Mouse (Mus musculus): ENCODE data around the gene Fam19a2. TPM values are rescaled to one million over a fixed set of nuclear protein-coding genes. Genes with fewer than 3 reads are reported as not detected.

The Fam19a2 gene
- total and polyA plus RNA-seq, 2 experiments, result 0.53 to 3.1 TPM

DNA sequence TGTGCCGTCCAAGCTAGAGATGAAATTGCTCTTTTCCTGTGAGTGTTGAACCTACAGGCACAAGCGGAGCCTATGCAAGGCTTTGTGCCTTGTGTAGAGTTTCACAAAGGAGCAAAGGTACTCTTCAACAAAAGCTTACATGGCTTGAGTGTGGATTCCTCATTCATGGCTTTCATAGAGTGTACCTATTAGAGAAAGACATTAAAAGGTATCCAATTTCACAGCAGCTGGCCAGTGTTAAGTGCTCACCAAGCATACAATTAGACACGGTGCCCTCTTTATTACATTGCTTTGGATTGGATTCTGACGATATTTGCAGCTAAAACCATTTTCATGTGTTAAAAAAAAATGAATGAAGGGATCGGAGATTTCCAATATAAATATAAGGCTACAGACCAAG is 261.6 kb downstream of the Fam19a2 start:
- 88% methylated on average over 5 of the region's 5 CpGs for WGBS
- Histone ChIP-seq H3K79me2 (ENCODE audit: control insufficient read depth, insufficient read depth, low read length) (no peaks in the 10 kb centered on the region), H3K36me3 (ENCODE audit: control insufficient read depth, insufficient read depth, low read length) (no peaks in the 10 kb centered on the region), H3K9ac (ENCODE audit: low read depth, low read length) (no peak overlapping the region), H3K27ac (replicated peaks; ENCODE audit: insufficient read depth, low read depth, low read length) (no peak overlapping the region), H3K27me3 (ENCODE audit: control insufficient read depth, insufficient read depth, low read length) (no peaks in the 10 kb centered on the region), H3K4me3 (ENCODE audit: insufficient read depth, low read depth, low read length) (no peak overlapping the region), H3K4me1 (ENCODE audit: control insufficient read depth, insufficient read depth, low read length) (no peaks in the 10 kb centered on the region)
- no peak for DNase-seq (ENCODE audit: extremely low read depth, low read depth, low spot score)
- no peak for TF ChIP-seq CTCF (IDR thresholded peaks at IDR 0.05; ENCODE audit: low read depth, low read length)
- no peak for TF ChIP-seq POLR2A (IDR thresholded peaks at IDR 0.05; ENCODE audit: extremely low read depth, insufficient read depth, low read length)

- H3K9ac ChIP-seq (ENCODE audit: low read depth, low read length), result no peak overlapping the region
- no peak for TF ChIP-seq POLR2A (IDR thresholded peaks at IDR 0.05; ENCODE audit: extremely low read depth, insufficient read depth, low read length)
- no peak for TF ChIP-seq CTCF (IDR thresholded peaks at IDR 0.05; ENCODE audit: low read depth, low read length)
- no peak overlapping the region for H3K4me3 ChIP-seq (ENCODE audit: insufficient read depth, low read depth, low read length)
- no peaks in the 10 kb centered on the region for H3K4me1 ChIP-seq (ENCODE audit: control insufficient read depth, insufficient read depth, low read length)
- WGBS, result 88% methylated on average over 3 of the region's 3 CpGs
- DNase-seq (ENCODE audit: extremely low read depth, low read depth, low spot score), result no peak
- no peaks in the 10 kb centered on the region for H3K27me3 ChIP-seq (ENCODE audit: control insufficient read depth, insufficient read depth, low read length)
- H3K36me3 ChIP-seq (ENCODE audit: control insufficient read depth, insufficient read depth, low read length), result no peaks in the 10 kb centered on the region
- no peaks in the 10 kb centered on the region for H3K79me2 ChIP-seq (ENCODE audit: control insufficient read depth, insufficient read depth, low read length)
- no peak overlapping the region for H3K27ac ChIP-seq (replicated peaks; ENCODE audit: insufficient read depth, low read depth, low read length)
Measured at GRCm38 (mm10) chr10:123526059-123526458, 262.3 kb downstream of the Fam19a2 start.

DNA sequence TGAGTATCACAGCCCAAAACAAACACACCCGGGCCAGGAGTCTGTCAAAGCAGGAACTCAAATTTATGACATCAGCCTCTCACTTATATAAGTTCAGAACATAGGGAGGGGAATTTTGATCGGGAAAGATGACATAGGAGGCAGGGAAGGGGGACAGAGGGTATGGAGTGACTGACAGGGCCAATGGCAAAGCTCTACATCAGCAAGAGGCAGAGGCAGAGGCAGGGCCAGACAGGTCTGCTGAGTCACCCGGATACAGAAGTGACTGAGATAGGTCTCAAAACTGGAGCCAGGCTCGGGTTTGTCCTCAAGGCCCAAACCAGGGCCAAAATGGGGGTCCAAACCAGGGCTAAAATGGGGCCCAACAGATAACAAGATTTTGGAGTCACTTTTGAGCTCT is 272.3 kb downstream of the Fam19a2 start:
- DNase-seq (ENCODE audit: extremely low read depth, low read depth, low spot score), result peak; percentile 79
- Histone ChIP-seq H3K27ac (replicated peaks; ENCODE audit: insufficient read depth, low read depth, low read length) (no peak overlapping the region), H3K9ac (ENCODE audit: low read depth, low read length) (no peak overlapping the region), H3K79me2 (ENCODE audit: control insufficient read depth, insufficient read depth, low read length) (no peaks in the 10 kb centered on the region), H3K27me3 (ENCODE audit: control insufficient read depth, insufficient read depth, low read length) (no peaks in the 10 kb centered on the region), H3K4me1 (ENCODE audit: control insufficient read depth, insufficient read depth, low read length) (peaks cover 7% of the 10 kb centered on the region; the same call in 1 of the 2 replicates), H3K4me3 (ENCODE audit: insufficient read depth, low read depth, low read length) (no peak overlapping the region), H3K36me3 (ENCODE audit: control insufficient read depth, insufficient read depth, low read length) (no peaks in the 10 kb centered on the region)
- TF ChIP-seq POLR2A (IDR thresholded peaks at IDR 0.05; ENCODE audit: extremely low read depth, insufficient read depth, low read length) (no peak), CTCF (IDR thresholded peaks at IDR 0.05; ENCODE audit: low read depth, low read length) (no peak)
- WGBS, result 35% methylated on average over 4 of the region's 4 CpGs

DNA sequence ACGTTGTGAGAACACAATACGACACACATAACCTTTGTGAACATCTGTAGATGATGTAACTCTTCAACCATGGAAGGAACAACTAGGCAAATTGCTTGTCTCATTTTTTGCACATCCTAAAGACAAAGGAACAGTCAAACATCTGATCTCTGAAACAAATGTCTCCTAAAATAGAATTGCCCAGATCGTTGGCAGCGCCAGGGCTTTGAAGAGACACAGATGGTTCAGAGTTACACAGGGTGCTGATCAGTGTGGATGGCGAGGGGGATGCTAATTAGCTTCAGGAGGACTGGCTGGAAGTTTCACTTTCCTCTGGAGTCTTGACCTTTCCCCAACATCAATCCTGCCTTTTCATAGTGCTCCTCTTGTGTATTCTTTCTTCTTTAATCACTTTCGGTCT is 284.6 kb downstream of the Fam19a2 start:
- no peak overlapping the region for H3K27ac ChIP-seq (replicated peaks; ENCODE audit: insufficient read depth, low read depth, low read length)
- no peaks in the 10 kb centered on the region; the same call in 1 of the 2 replicates for H3K27me3 ChIP-seq (ENCODE audit: control insufficient read depth, insufficient read depth, low read length)
- TF ChIP-seq CTCF (IDR thresholded peaks at IDR 0.05; ENCODE audit: low read depth, low read length), result no peak
- TF ChIP-seq POLR2A (IDR thresholded peaks at IDR 0.05; ENCODE audit: extremely low read depth, insufficient read depth, low read length), result no peak
- H3K9ac ChIP-seq (ENCODE audit: low read depth, low read length), result no peak overlapping the region
- H3K36me3 ChIP-seq (ENCODE audit: control insufficient read depth, insufficient read depth, low read length), result no peaks in the 10 kb centered on the region
- H3K79me2 ChIP-seq (ENCODE audit: control insufficient read depth, insufficient read depth, low read length), result no peaks in the 10 kb centered on the region
- no peak for DNase-seq (ENCODE audit: extremely low read depth, low read depth, low spot score)
- no peaks in the 10 kb centered on the region for H3K4me1 ChIP-seq (ENCODE audit: control insufficient read depth, insufficient read depth, low read length)
- H3K4me3 ChIP-seq (ENCODE audit: insufficient read depth, low read depth, low read length), result no peak overlapping the region
- WGBS, result 78% methylated on average over 6 of the region's 6 CpGs

- Histone ChIP-seq H3K36me3 (ENCODE audit: control insufficient read depth, insufficient read depth, low read length) (no peaks in the 10 kb centered on the region), H3K27me3 (ENCODE audit: control insufficient read depth, insufficient read depth, low read length) (no peaks in the 10 kb centered on the region), H3K4me3 (ENCODE audit: insufficient read depth, low read depth, low read length) (no peak overlapping the region), H3K9ac (ENCODE audit: low read depth, low read length) (no peak overlapping the region), H3K27ac (replicated peaks; ENCODE audit: insufficient read depth, low read depth, low read length) (no peak overlapping the region), H3K79me2 (ENCODE audit: control insufficient read depth, insufficient read depth, low read length) (no peaks in the 10 kb centered on the region), H3K4me1 (ENCODE audit: control insufficient read depth, insufficient read depth, low read length) (peaks cover 10% of the 10 kb centered on the region; the same call in 1 of the 2 replicates)
- no peak for TF ChIP-seq POLR2A (IDR thresholded peaks at IDR 0.05; ENCODE audit: extremely low read depth, insufficient read depth, low read length)
- no peak for TF ChIP-seq CTCF (IDR thresholded peaks at IDR 0.05; ENCODE audit: low read depth, low read length)
- WGBS, result 29% methylated on average over 1 of the region's 1 CpGs
- peak; percentile 90 for DNase-seq (ENCODE audit: extremely low read depth, low read depth, low spot score)
Measured at GRCm38 (mm10) chr10:123567677-123568076, 303.9 kb downstream of the Fam19a2 start.

DNA sequence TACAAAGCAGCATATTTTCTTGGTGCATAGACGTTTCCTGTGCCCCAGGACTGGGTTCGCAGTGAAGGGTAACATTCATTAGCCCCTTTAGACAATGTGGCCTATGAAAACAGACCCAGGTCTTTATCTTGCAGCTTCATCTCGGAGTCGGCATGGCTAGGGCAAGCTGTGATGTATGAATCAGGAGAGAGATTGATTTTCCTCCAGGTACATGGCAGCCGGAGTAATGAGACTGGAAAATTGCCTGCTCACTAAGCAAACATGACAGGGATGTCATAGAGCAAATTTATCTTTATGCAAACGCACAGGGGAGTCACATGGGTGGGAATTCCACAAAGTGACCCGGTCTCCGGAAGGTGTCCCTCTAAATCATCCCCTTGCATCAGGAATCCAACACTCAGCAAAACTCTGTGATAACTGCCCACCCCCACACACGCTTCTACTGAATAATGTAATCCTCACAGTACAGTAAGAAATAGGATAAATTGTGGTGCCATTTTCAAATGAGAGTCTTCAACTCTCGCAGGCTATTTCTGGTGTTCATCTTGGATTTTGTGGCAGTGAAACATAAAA is 306.9 kb downstream of the Fam19a2 start:
- H3K27ac ChIP-seq (replicated peaks; ENCODE audit: insufficient read depth, low read depth, low read length), result no peak overlapping the region
- WGBS, result 45% methylated on average over 10 of the region's 10 CpGs

More for the DNA sequence above, 306.9 kb downstream of the Fam19a2 start:
- Histone ChIP-seq H3K4me1 (ENCODE audit: control insufficient read depth, insufficient read depth, low read length) (peaks cover 10% of the 10 kb centered on the region; the same call in 1 of the 2 replicates), H3K4me3 (ENCODE audit: insufficient read depth, low read depth, low read length) (no peak overlapping the region), H3K27me3 (ENCODE audit: control insufficient read depth, insufficient read depth, low read length) (no peaks in the 10 kb centered on the region), H3K9ac (ENCODE audit: low read depth, low read length) (no peak overlapping the region), H3K79me2 (ENCODE audit: control insufficient read depth, insufficient read depth, low read length) (no peaks in the 10 kb centered on the region), H3K36me3 (ENCODE audit: control insufficient read depth, insufficient read depth, low read length) (no peaks in the 10 kb centered on the region)
- TF ChIP-seq CTCF (IDR thresholded peaks at IDR 0.05; ENCODE audit: low read depth, low read length) (no peak), POLR2A (IDR thresholded peaks at IDR 0.05; ENCODE audit: extremely low read depth, insufficient read depth, low read length) (no peak)
- DNase-seq (ENCODE audit: extremely low read depth, low read depth, low spot score), result peak; percentile 69
